Mouse (Mus musculus) cerebral cortex, adult 2 months (tissue): ENCODE results near the gene Trim75.

Experiments
- WGBS: fragments of 180-500 bp; shearing (Covaris S2); methylation state at CpG from one replicate; pipeline ENCODE4 v1.1.7; 2018; 5-methylcytosine and 5-hydroxymethylcytosine counted together

Trim75 gene

DNA sequence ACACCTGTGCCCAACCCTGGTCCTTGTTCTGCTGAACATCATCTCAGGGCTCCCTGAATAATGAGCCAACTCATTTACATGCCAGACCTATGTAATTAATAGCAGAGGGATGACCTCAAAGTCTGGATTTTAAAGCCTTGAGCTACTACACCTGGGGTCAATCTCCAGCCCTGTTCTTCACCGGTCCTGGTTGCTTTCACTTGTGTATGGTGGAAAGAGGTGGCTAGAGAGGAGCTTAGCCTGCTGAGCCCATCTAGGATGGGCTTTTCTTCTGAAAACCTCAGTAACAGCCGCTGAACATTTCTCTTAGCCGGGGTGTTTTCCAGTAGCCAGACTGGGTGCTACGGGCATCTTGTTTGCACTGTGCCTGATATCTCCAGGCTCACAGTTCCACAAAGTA, at the start of gene Trim75:
Gene Trim75 (minus strand): TSS at position 101 of the 400 bp plus-strand sequence.
- 93% methylated on average over 4 of the region's 4 CpGs for WGBS

DNA sequence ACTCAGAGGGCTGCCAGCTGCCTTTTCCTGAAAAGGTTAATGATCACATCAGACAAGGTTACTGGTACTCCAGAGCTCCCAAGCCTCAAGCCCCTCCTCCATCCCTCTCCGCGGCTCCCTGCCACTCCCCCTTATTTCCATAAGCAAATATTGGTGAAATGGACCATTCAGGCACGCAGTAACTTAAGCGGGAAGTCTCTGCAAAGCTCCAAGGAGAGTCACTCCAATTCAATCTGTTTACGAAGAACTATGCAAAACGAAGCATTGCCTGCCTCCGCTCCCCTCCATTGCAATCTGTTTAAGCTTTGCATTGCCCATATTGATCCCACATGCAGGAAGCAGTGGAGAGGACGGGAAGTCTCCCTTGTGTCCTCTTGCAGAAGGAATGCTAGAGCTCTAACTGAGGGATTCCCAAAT, 49.5 kb upstream of the Trim75 start, which contains the start of gene Apela:
Gene Apela (minus strand): TSS at position 220 of the 417 bp plus-strand sequence.
- WGBS, result 1% methylated on average over 8 of the region's 8 CpGs

DNA sequence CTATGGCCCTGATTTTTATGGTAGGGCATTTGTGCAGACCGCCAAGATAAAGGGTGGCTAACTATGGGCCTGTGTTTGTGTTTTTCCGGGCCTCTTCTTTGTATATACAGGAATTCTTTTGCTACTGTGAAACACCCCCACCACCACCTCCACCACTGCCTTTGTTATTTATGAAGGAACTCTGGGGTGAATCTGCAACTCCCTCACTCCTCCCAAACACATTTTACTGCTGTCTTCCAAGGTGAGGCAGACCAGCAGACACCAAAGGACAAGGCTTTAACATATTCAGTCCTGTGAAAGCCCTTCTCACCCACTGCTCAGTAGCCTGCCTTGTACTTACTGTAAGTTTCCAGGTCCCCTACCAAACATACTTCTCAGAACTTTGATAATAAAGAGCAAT, 46.5 kb upstream of the Trim75 start:
- WGBS, result 73% methylated on average over 2 of the region's 2 CpGs

DNA sequence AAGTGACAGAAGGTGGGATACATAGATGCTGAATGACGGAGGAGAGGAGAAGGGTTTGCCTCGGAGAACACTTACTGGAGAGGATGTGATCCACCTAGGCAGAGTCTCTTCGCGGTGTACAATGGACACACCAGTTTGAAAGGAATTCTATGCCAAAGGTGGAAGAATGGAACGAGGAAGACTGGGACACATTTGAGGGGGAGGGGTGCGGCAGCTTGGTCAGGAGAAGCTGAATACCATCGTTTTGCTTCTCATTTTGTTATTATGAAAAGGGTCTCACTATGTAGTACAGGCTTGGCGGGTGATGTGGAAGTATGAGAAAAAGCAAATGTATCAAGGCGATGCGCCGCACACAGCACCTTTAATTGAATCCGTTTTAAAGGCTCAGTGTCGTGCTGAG, 45.4 kb upstream of the Trim75 start:
- 89% methylated on average over 13 of the region's 13 CpGs for WGBS

DNA sequence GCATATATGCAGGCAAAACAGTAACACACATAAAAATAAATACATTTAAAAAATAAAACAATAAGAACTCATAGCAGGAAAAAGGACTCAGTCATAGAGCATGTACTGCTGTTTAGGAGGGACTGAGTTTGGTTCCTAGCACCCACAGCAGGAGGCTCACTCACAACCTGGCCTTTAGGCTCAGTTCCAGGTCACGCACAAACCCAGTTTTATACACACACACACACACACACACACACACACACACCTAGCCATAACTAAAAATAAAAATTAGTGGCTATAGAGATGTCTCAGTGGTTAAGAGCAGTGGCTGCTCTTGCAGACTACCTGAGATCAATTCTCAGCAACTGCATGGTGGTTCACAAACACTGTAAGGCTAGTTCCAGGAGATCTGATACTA, 44.5 kb upstream of the Trim75 start:
- 100% methylated on average over 1 of the region's 1 CpGs for WGBS

DNA sequence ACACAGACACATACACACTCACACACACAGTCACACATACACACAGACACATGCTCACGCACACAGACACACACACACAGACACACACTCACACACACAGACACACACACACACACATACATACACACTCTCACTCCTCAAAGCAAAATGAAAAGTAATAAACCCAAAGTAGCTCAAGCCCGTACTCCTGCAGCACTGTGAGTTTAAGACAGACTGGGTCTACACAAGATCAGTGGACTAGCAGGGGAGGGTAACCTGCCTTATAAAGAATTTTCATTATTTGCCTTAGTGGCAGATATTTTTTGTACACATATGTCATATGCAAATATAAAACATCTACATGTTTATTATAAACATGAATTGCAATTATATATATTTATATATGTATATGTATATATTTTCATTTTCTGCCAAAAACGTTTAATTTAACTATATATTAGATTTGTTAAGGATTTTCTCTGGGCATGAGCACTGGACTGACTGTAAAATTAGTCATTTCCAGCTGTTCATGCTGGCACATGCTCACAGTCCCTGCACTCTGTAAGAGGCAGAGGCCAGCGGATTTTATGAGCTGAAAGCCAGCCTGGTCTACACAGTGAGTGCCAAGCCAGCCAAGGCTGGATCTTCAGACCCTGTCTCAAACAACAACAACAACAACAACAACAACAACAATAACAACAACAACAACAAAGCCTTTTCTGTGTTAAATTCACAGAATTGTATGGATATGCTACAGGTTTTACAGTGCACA, 43.3 kb upstream of the Trim75 start:
- 81% methylated on average over 4 of the region's 4 CpGs for WGBS

DNA sequence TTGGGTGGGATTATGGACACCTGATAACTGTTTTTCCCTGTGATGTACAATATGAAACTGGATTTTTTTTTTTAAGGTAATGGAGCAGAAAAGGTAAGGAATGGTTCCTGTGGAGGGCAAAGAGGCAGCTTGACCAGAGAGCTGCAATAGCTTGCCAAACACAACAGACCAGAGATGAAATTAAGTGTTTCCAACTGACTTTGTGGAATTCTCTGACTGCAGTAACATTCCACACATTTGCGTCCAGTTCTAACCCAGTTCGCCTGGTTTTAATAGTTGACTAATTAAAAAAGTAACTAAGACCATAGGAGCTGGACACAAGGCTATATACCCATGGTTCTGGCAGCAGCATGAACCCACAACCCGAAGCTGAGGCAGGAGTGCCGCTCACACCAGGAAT, 42.1 kb upstream of the Trim75 start:
- 87% methylated on average over 4 of the region's 4 CpGs for WGBS

DNA sequence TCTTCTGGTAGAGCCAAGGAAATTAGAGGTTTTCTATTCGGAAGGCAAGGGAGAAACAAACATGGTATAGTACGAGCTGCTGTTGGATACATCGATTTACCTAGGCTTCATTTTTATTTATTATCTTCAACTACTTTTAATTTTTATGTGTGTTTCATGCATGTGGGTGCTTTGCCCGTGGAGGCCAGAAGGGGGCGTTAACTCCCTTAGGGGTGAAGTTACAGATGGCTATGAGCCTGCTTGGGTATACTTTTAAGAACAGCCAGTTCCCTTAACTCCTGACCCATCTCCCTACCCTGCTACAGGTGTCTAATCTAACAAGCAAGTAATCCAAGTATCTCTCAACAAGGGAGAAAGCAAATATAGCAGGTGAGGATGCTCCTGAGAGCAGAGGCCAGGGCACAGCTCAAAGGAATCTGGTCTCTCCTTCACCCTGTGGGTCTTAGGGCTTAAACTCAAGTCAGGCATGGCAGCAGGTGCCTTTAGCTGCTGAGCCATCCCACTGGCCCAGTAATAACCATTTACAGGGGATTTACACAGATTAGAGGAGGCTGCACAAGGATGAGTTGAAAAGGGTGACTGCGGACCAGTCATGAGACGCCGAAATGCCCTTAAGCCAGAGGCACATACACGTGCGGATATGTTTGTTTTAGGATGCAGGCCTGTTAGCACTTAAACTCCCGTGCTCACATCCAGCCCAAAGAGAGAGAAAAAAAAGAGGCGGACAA, 41.5 kb upstream of the Trim75 start:
- WGBS, result 86% methylated on average over 12 of the region's 12 CpGs

DNA sequence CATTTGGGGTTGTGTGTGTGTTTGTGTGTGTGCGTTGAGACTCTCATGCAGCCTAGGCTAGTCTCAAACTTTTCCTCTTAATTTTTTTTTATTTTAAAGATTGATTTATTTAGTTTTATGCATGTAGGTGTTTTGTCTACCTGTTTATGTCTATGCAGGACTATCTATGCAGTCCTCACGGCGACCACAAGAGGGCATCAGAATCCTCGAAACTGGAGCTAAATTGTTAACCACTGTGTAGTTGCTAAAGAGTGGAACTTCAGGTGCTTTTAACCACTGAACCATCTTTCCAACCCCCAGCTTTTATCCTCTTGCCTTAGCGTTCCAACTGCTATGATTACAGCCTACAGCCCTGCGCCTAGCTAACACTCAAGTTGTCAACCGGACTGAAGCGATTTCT, 34.9 kb upstream of the Trim75 start:
- WGBS, result 44% methylated on average over 8 of the region's 8 CpGs

DNA sequence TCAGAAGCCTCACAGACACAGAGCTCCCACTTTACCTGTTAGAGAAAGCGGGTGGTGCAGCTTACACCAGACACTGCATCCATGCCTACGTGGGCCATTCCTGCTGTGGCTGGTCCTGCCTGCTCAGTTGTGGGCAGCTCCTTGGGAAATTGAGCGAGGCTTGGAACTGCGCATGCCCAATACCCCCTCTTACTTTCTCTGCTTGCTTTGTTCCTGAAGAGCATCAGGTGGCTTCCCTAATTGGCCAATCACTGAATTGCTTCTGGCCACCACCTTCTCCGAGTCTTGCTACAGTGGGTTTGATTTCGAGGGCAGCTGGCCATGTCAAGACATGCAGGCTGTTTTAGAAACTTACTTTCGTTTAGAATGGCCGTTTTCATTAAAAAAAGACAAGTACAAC, 30.8 kb upstream of the Trim75 start, which contains the start of the genes Trim61 and Trim60:
Gene Trim61 (minus strand): TSS at position 101 of the 400 bp plus-strand sequence.
Gene Trim60 (minus strand): TSS at position 162 of the 400 bp plus-strand sequence.
- WGBS, result 81% methylated on average over 8 of the region's 8 CpGs

DNA sequence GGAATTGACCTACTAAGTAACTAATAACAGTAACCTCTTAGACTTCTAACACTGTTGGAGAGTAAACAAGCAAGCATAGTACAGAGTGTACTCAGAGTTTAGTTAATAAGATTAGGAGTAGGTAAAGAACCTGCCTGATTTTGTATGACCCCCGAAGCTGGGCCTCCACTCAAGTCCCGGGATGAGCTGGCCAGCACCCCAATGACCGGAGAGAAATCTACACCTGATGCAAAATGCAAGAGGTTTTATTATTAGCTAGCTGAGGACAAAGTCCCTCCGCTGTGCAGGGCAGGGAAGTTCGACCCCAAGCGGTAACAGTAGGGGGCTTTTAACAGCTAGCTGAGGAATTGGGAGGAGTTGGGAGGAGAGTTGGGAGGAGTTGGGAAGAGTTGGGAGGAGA, 20.0 kb upstream of the Trim75 start:
- WGBS, result 81% methylated on average over 6 of the region's 6 CpGs

DNA sequence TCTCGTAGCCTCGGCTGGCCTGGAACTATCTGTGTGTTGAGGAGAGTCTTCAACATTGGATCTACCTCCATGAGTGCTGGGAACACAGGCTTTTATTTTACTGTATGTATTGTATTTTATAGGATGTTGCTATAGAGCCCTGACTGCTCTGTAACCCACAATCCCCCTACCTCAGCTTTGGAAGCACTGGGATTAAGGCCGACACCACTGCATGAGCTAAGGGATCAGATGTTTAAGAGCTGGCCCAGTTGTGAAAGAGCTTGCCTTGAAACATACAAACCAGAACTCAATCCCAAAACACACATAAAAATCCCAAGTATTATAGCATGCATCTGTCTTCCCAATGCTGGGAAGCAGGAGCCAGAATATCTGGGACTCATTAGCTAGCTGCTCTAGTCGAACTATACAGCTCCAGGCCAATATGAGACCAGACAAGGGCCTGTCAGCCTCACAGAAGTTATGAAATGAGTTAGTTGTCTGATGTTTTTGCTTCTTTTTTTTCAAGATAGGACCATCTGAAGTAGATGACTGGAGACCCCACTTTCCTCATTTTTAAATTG, 11.3 kb upstream of the Trim75 start:
- WGBS, result 83% methylated on average over 4 of the region's 4 CpGs

DNA sequence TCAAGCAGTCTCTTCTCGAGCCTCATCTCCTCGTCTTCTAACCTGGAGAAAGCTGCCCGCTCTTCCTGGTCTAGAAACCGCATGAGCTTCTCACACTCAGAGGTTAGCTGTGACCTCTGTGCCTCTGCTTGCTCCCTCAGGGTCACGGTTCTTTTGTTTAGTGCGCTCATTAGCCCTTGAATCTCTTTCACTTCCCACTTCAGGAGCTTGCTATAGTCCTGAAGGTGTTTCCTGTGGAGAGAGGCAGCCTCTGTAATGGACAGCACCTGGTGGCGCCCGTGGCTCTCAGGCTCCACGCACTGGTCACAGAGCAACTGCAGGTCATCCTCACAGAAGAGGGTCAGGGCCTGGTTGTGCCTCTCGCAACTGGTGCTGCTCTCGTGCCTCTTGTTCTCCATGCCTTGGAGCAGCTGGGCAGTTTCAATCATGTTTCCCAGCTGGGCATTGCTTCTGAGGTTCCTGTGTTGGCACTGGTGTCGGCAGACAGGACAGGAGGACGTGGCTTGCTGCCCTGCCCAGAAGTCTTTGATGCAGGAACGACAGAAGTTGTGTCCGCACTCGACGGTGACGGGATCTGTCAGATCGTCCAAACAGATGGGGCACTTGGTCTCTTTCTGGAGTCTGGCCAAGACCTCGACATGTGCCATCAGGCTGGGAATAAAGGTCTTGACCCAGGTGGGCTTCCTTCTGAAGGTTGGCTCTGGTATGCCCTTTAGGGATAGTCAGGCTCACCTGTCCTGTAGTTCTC, 4.3 kb downstream of the Trim75 start:
- 78% methylated on average over 20 of the region's 20 CpGs for WGBS

DNA sequence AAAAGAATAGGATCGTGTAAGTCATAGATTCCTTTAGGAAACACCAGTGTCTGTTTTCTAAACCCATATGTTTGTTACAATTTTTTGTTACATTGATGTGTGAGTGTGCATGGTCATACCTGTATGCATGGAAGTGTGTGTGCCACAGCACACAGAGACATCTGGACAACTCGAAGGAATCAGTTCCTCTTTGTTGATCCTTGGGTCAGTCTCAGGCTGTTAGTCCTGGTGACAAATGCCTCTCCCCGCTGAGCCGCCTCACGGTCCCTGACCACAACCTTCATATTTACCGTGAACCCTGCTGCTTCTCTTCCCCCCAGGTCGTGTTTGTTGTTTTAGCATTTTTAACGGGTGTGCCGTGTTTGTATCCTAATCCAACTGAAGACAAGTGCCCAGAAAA, 28.6 kb downstream of the Trim75 start:
- 84% methylated on average over 9 of the region's 9 CpGs for WGBS

DNA sequence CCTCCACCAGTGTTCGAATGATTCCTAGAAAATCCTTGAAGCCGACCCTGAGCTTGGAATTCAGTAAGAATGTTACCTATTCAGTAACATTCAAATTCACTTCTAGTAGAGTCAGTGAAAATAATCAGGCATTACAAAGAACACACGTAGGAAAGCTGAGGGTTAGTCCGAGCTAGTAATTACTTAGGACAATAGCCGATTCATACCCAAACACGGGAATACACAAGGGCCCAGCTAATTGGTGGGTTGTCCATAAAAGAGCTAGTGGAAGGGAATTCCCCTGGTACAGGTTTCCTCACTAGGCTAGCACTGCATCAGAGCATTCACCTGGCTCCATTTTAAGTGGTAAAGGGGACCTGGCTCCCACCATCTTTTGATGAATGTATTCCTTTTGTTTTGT, 35.5 kb downstream of the Trim75 start:
- WGBS, result 73% methylated on average over 6 of the region's 6 CpGs

DNA sequence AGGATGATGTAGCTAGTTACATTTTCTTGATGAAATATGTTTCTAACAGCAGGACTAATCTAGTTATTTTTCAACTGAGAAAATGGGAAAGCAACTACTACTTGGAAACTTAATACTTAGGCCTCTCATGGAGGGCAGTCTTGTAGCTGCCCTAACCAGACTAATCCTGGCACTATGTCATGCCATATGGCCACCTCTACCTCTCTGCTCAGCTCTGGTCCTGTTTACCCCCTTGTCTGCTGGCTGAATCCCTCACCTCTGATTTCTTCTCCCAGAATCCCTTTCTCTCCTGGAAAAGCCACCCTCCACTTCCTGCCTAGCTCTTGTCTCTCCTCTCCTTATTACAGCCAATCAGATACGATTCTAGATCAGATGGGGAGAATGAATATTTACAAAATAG, 39.3 kb downstream of the Trim75 start:
- WGBS, result 63% methylated on average over 1 of the region's 1 CpGs

DNA sequence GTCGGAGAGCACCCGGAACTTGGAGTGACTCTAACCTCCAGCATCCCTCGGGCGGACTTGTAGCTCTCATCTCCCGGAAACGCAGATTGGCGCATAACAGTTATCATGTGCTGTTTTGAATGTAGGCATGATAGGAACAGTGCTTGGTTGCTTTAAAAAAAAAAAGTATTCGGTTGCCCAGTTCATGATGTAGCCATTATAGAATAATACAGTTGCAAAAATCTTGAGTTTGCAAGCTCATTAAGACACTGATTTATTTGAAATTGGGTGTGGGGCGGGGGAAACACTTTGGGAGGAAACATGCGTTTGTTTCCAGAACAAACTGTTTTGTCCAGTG, 40.0 kb downstream of the Trim75 start:
- 5% methylated on average over 10 of the region's 10 CpGs for WGBS

DNA sequence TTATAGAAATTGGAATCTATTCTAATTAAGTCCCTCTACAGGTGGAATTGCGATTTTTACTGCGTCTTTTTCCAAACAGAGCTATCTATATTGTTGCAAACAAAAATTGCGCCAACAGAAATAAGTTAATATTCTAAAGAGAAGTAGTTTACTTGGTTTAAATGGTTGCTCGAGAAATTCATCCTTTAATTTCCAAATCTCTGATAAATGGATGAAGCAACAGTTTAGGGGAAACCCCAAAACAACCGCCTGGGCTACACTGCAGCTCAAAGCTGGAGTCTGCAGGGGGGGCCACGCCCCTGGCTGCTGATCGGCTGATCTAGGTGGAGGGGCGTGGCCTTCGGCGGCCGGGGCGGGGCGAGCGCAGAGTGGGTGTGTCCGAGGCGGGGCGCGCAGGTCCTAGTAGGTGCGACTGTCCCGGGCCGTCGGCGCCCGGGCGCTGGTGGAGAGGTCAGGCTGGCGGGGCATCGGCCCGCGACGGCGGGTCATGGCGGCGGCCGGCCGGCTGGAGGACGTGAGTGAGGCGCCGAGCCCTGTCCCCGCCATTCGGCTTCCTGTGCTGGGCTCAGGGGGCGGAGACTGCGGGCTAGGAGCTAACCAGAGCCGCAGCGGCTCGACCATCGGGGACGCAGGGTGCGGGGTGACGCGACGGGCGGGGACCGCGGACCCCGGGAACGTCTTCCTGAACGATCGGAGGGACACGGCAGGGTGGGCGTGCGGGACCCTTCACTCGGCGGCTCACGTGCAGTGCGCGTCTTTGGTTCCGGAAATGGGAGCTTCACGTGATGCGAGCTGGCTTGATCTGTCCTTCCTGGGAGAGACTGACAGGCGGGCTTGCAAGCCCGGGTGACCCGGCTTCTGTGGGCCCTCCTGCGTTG, 40.6 kb downstream of the Trim75 start, which contains the start of gene Tmem192:
Gene Tmem192 (plus strand): TSS at position 366 of the 878 bp plus-strand sequence.
- WGBS, result under 1% methylated on average over 73 of the region's 73 CpGs

DNA sequence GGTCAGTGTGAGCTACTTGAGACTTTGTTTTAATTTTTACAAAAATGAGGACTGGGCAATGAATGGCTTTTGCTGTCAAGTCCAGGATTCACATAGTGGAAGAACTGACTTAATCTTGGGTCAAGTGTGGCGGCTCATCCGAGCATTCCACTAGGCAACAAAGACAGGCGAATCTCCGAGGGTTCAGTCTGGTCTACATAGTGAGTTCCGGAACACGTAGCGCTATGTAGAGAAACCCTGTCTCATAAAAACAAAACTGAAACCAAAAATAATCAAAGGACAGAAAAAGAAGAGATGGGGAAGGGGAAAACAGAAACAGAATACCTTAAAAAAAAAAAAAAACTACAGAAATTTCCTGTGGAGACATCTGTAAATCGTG, 41.2 kb downstream of the Trim75 start:
- WGBS, result 37% methylated on average over 8 of the region's 8 CpGs

DNA sequence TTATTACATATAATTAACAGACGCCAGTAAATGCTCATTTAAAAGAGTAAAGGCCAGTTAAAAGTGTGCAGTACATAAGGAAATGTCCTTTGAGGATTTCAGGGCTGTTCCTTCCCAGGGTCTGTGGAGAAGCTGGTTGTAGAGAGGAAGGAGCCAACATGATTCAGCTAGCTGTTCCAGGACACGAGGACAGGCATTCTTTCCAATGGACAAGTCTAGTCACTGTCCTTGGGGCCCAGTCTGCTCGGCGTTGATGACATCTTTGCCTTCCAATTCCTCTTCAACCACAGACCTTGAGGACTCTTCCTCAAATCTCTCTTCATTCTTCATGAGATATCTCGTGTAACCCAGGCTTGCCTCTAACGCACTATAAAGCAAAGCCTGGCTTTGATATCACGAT, 42.0 kb downstream of the Trim75 start:
- 84% methylated on average over 7 of the region's 7 CpGs for WGBS

DNA sequence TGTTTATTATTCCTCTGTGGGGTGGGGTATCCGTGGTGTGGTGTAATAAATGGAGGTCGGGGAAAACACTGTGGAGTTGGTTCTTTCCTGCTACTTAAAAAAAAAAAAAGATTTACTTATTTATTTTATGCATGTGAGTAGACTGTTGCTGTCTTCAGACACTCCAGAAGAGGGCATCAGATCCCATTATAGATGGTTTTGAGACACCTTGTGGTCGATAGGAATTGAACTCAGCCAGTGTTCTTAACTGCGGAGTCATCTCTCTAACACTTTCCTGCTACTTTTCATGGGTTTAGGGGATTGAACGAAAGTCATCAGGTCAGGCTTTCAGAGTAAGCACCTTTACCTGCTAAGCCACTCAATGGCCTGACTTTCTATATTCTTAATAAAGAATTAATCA, 42.8 kb downstream of the Trim75 start:
- 28% methylated on average over 5 of the region's 5 CpGs for WGBS
